Comparison of ENCODE assay signal across 1 mouse cellular context in genomic region chr13:13418859-13419258, GRCm38 (mm10). TPM values are rescaled to one million over a fixed set of nuclear protein-coding genes. Genes with fewer than 3 reads are reported as not detected.
"Had no signal": no experiment of that assay in that cellular context is flagged by ENCODE, and none has a peak within 500 bp of the region (broad histone marks: within the 10 kb centered on the region; RNA-seq: fewer than 3 reads in every experiment).

No protein-coding gene starts in this region.

RNA-seq across cellular contexts. Expression of gene Nid1, which starts 18.5 kb away (rescaled TPM):
- total RNA-seq: megakaryocyte-erythroid progenitor cell, adult 5-6 weeks had no signal
